Mouse (Mus musculus): ENCODE data around the gene Ly6g5b.

Ly6g5b gene

GRCm38 (mm10) chr17:35115046-35116019, at the start of gene Ly6g5b:
Gene Ly6g5b, minus strand, starts transcription at chr17:35115428.
- no peak for DNase-seq (ENCODE audit: low spot score)

GRCm38 (mm10) chr17:35164218-35164567, 49.0 kb upstream of the Ly6g5b start:
- DNase-seq (ENCODE audit: low spot score) = no peak

GRCm38 (mm10) chr17:35163326-35164081, 48.3 kb upstream of the Ly6g5b start:
- no peak for DNase-seq (ENCODE audit: low spot score)

- DNase-seq (ENCODE audit: low spot score) = no peak
Observed at GRCm38 (mm10) chr17:35162730-35163129, 47.5 kb upstream of the Ly6g5b start.

GRCm38 (mm10) chr17:35162121-35162520, 46.9 kb upstream of the Ly6g5b start:
- no peak for DNase-seq (ENCODE audit: low spot score)

- no peak for DNase-seq (ENCODE audit: low spot score)
Observed at GRCm38 (mm10) chr17:35161421-35161820, 46.2 kb upstream of the Ly6g5b start.

GRCm38 (mm10) chr17:35159638-35160037, 44.4 kb upstream of the Ly6g5b start:
- DNase-seq (ENCODE audit: low spot score) = no peak

- DNase-seq (ENCODE audit: low spot score) = no peak
Observed at GRCm38 (mm10) chr17:35158850-35159593, 43.8 kb upstream of the Ly6g5b start.

- DNase-seq (ENCODE audit: low spot score) = no peak
Observed at GRCm38 (mm10) chr17:35157661-35158175, 42.5 kb upstream of the Ly6g5b start.

- DNase-seq (ENCODE audit: low spot score) = no peak
Observed at GRCm38 (mm10) chr17:35157254-35157653, 42.0 kb upstream of the Ly6g5b start.

- DNase-seq (ENCODE audit: low spot score) = no peak
Observed at GRCm38 (mm10) chr17:35156461-35157200, 41.4 kb upstream of the Ly6g5b start.

- DNase-seq (ENCODE audit: low spot score) = no peak
Observed at GRCm38 (mm10) chr17:35155451-35155850, 40.2 kb upstream of the Ly6g5b start.

GRCm38 (mm10) chr17:35154616-35155015, 39.4 kb upstream of the Ly6g5b start:
- no peak for DNase-seq (ENCODE audit: low spot score)

- DNase-seq (ENCODE audit: low spot score) = no peak
Observed at GRCm38 (mm10) chr17:35153931-35154330, 38.7 kb upstream of the Ly6g5b start.

- no peak for DNase-seq (ENCODE audit: low spot score)
Observed at GRCm38 (mm10) chr17:35153077-35153476, 37.8 kb upstream of the Ly6g5b start.

GRCm38 (mm10) chr17:35152121-35152520, 36.9 kb upstream of the Ly6g5b start:
- no peak for DNase-seq (ENCODE audit: low spot score)

- DNase-seq (ENCODE audit: low spot score) = no peak
Observed at GRCm38 (mm10) chr17:35147922-35148639, 32.9 kb upstream of the Ly6g5b start.

GRCm38 (mm10) chr17:35147348-35147747, 32.1 kb upstream of the Ly6g5b start:
- no peak for DNase-seq (ENCODE audit: low spot score)

- no peak for DNase-seq (ENCODE audit: low spot score)
Observed at GRCm38 (mm10) chr17:35146139-35146538, 30.9 kb upstream of the Ly6g5b start.

GRCm38 (mm10) chr17:35141971-35142370, 26.7 kb upstream of the Ly6g5b start:
- no peak for DNase-seq (ENCODE audit: low spot score)
